Mouse (Mus musculus): ENCODE data around the gene Cadm3.

The Cadm3 gene

GRCm38 (mm10) chr1:173367356-173368046 lies at the start of gene Cadm3:
Gene Cadm3, minus strand, starts transcription at chr1:173367695.
- DNase-seq (ENCODE audit: low spot score): no peak

- no peak for DNase-seq (ENCODE audit: low spot score)
Observed at GRCm38 (mm10) chr1:173414631-173415030, 47.1 kb upstream of the Cadm3 start.

DNA sequence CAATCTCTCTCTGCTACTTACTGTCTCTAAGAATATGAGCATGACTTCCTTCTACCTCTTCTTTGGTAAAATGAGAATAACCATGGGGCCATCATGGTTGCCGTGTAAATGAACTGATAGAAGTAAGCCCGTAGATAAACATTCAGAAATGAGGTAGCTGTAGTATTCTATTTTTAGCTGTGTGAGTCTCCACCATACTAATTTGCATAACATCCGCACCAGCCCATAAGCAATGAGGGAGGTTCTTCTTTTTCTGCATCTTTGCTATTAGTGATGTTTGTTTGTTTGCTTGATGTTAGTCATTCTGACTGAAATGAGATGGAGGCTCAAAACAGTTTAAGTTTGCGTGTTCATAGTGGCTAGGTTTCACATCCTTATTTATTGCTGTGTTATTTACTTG lies 44.4 kb upstream of the Cadm3 start:
- DNase-seq (ENCODE audit: low spot score): no peak

GRCm38 (mm10) chr1:173409066-173409465 lies 41.6 kb upstream of the Cadm3 start:
- DNase-seq (ENCODE audit: low spot score): peak; percentile 35

- DNase-seq (ENCODE audit: low spot score): no peak
Observed at GRCm38 (mm10) chr1:173404696-173405309, 37.3 kb upstream of the Cadm3 start.

GRCm38 (mm10) chr1:173398323-173398970 lies 31.0 kb upstream of the Cadm3 start:
- DNase-seq (ENCODE audit: low spot score): peak; percentile 53

GRCm38 (mm10) chr1:173391754-173392153 lies 24.3 kb upstream of the Cadm3 start:
- no peak for DNase-seq (ENCODE audit: low spot score)

- DNase-seq (ENCODE audit: low spot score): no peak
Observed at GRCm38 (mm10) chr1:173389901-173390401, 22.5 kb upstream of the Cadm3 start.

DNA sequence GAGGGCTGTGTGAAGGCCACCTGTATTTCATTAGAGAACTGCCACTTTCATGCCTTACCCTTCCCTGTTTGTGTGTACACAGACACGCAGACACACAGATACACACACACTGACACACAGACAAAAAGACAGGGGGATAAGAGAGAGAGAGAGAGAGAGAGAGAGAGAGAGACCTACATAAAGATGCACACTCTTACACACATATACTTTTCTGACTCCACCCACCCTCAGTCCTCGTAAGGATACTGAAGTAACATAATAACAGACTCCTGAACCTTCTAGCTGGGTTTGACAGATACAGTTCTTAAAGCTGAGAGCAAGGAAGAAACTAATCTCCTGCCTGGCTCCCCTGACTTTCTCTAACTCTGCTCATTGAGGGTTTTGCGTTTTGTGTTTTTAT lies 21.9 kb upstream of the Cadm3 start:
- no peak for DNase-seq (ENCODE audit: low spot score)

GRCm38 (mm10) chr1:173381436-173381835 lies 13.9 kb upstream of the Cadm3 start:
- DNase-seq (ENCODE audit: low spot score): no peak

DNA sequence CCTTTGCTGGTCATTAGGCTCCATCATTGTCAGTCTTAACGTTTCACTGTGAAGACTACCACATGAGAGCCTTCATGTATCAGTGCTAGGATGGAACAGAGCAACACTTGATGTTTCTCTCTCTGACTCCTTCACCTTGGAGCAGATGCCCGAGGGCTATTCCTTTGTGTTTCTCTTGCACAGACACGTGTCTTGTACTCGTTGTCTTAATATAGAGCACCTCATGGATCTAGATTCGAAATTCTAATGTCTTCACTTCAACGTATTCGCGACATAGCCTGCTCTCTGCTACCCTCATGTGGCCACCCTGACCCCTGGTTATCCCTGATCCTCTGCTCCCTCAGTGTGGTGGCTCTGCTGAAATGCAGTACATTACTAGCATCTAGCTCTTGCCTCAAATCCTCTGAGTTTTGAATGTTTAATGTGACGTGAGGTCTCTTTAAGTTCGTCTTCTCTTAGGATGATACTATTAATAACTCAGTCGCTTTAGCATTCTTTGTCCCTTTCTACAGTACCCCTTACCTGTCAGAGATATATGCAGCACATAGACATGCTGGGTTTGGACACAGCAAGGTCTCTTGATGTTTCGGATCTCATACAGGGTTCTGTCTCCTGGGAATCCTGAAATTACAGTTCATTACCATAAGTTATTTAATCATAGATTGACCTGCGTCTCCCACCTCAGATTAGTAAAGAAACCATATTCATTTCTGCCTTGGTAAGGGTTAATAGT lies 10.1 kb upstream of the Cadm3 start:
- no peak for DNase-seq (ENCODE audit: low spot score)

GRCm38 (mm10) chr1:173374020-173374419 lies 6.5 kb upstream of the Cadm3 start:
- no peak for DNase-seq (ENCODE audit: low spot score)

- no peak for DNase-seq (ENCODE audit: low spot score)
Observed at GRCm38 (mm10) chr1:173371586-173371985, 4.1 kb upstream of the Cadm3 start.

DNA sequence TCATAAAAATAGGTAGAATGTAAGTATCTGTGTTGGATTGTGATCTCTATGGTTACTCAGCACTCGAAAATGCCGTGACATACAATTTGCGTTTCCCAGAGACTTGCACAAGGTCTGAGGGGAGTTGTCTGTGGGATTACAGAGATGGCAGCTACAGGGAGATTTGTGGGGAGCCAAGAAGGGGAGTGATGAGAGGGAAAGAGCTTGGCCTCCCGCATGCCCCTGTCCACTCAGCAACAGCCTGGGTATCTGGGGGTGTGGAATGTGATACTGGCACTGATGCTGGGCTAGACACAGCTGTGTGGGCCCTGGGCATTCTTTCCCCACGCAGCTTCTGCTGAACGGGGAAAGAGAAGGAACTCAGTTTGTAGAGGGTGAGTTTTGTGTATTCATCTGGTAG lies 3.0 kb upstream of the Cadm3 start:
- DNase-seq (ENCODE audit: low spot score): no peak

- DNase-seq (ENCODE audit: low spot score): no peak
Observed at GRCm38 (mm10) chr1:173369611-173370010, 2.1 kb upstream of the Cadm3 start.

DNA sequence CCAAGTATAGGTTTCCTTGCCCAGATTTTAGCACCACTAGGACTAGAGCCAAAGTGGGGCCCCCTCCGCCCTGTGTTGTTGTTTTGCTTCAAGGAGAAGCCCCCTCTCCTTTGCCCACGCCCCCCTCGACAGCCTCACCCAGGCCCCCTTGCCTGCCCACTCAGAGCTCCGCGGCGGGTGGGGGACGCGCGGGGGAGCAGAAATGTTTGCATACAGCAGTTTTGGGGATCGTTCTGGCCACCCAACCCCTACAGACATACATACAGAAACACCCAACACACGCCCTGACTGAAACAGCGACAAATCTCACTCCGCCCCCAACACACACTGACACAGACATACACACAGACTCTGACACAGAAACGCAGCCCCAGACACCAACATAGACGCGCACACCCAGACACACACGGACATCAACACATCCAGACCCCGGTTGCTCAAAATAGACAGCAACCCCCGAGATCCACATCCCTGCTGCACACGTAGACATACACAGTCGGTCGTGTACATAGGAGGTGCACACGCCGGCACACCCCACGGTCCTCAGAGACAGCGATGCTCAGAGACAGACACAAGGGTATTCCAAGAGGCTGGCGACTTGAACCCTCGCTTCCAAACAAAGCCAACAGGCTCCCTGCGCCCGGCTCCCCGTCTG lies 667 bp downstream of the Cadm3 start:
- DNase-seq (ENCODE audit: low spot score): no peak

GRCm38 (mm10) chr1:173365970-173366409 lies 1.5 kb downstream of the Cadm3 start:
- no peak for DNase-seq (ENCODE audit: low spot score)

DNA sequence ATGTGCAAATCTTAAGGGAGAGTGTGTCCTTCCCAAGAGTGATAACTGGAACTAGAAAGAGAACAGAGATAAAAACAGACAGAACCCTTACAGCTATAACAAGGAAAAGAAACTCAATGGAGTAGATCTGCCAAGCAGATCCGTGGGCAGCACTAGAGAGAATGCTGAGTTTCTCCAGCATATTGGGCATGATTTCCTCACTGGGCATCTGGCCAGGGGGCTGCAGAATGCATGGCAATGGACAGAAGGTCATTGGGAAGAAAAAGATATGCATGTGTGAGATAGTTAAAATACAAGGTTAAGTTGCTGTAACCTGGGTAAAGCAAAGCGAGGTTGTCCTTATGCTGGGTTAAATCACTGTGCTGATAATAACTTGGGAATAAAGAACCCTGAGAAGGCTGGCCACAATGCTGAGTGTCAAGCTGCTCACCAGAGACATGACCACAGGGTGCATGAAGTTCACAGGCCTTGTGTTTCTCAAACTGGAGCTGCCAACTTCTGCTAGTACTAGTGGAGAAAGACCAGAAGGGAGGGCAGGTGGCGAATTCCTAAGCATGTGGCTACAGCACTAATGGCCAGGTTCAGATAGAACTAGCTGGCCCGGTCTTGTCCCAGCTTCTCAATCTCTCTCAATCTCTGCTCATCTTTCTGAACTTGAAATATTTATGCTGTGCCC lies 3.2 kb downstream of the Cadm3 start:
- DNase-seq (ENCODE audit: low spot score): no peak

GRCm38 (mm10) chr1:173363436-173363835 lies 4.1 kb downstream of the Cadm3 start:
- no peak for DNase-seq (ENCODE audit: low spot score)

- peak; percentile 21 for DNase-seq (ENCODE audit: low spot score)
Observed at GRCm38 (mm10) chr1:173361651-173362050, 5.8 kb downstream of the Cadm3 start.

GRCm38 (mm10) chr1:173359590-173360290 lies 7.8 kb downstream of the Cadm3 start:
- no peak for DNase-seq (ENCODE audit: low spot score)

All from lung, postnatal 25 days (tissue).